Mouse (Mus musculus) left cerebral cortex, postnatal 4 days (tissue): ENCODE results near the gene Ahcyl1. TPM values are rescaled to one million over a fixed set of nuclear protein-coding genes. Genes with fewer than 3 reads are reported as not detected.

Experiments used
- DNase-seq: peaks from one replicate; pipeline ENCODE4 v3.0.0-alpha.2; 2022
- intact Hi-C: fragments of 180-260 bp; cut with DNase I; formaldehyde crosslinking; loops from one replicate; pipeline ENCODE4 v1.15.1; 2025
- total RNA-seq, 2 experiments: library from RNA; stranded (reverse); gene quantifications; 2 replicates each; pipeline ENCODE4 v1.2.3; 2021

The Ahcyl1 gene
- total RNA-seq, 2 experiments from 2014 or later = 185 to 200 TPM

- DNase-seq = no peak
- intact Hi-C loops = loop anchor here (10.0 kb wide), 1 partner anchor 53 kb away; no protein-coding TSS in a partner anchor
Observed at GRCm38 (mm10) chr3:107621286-107622075, 74.9 kb downstream of the Ahcyl1 start.

GRCm38 (mm10) chr3:107619911-107620310 lies 76.4 kb downstream of the Ahcyl1 start:
- DNase-seq = no peak
- intact Hi-C loops = loop anchor here (10.0 kb wide), 1 partner anchor 55 kb away; no protein-coding TSS in a partner anchor

- intact Hi-C loops = no loop called here
- DNase-seq = no peak
Observed at GRCm38 (mm10) chr3:107617800-107618199, 78.6 kb downstream of the Ahcyl1 start.

Other genes with a start within 250 kb of the Ahcyl1 start
- gene Kcnc4, start 237.0 kb downstream of the Ahcyl1 start, total RNA-seq = 10 to 100 TPM; 21.2 to 25.8 TPM
- 100 to 1,000 TPM; 152 to 153 TPM for gene Slc6a17, start 178.5 kb downstream of the Ahcyl1 start, total RNA-seq
- under 1 TPM in 1 of 2 experiments, not detected in 1; 0.58 TPM for gene Ubl4b, start 141.5 kb downstream of the Ahcyl1 start, total RNA-seq
- gene Alx3, start 101.5 kb downstream of the Ahcyl1 start, total RNA-seq = 1 to 10 TPM; 1.7 to 1.9 TPM
- not detected for gene Gm10961, start 65.2 kb downstream of the Ahcyl1 start, total RNA-seq
- 100 to 1,000 TPM; 114 to 120 TPM for gene Strip1, start 64.9 kb downstream of the Ahcyl1 start, total RNA-seq
- 10 to 100 TPM; 10.6 to 11.6 TPM for gene Csf1, start 63.9 kb upstream of the Ahcyl1 start, total RNA-seq
- not detected for gene Eps8l3, start 180.7 kb upstream of the Ahcyl1 start, total RNA-seq
- 10 to 100 TPM; 80.6 to 81.3 TPM for gene Gstm5, start 199.3 kb upstream of the Ahcyl1 start, total RNA-seq
- 10 to 100 TPM; 29.3 to 29.7 TPM for gene Gstm7, start 235.3 kb upstream of the Ahcyl1 start, total RNA-seq
- gene Gstm6, start 247.2 kb upstream of the Ahcyl1 start, total RNA-seq = 1 to 10 TPM; 4.9 to 5.3 TPM